Mouse (Mus musculus): ENCODE measurements around the gene Cdc42ep4.

The Cdc42ep4 gene

GRCm38 (mm10) chr11:113749749-113750351 is 1.8 kb downstream of the Cdc42ep4 start:
- no peak for DNase-seq (ENCODE audit: low read depth, low spot score)

DNA sequence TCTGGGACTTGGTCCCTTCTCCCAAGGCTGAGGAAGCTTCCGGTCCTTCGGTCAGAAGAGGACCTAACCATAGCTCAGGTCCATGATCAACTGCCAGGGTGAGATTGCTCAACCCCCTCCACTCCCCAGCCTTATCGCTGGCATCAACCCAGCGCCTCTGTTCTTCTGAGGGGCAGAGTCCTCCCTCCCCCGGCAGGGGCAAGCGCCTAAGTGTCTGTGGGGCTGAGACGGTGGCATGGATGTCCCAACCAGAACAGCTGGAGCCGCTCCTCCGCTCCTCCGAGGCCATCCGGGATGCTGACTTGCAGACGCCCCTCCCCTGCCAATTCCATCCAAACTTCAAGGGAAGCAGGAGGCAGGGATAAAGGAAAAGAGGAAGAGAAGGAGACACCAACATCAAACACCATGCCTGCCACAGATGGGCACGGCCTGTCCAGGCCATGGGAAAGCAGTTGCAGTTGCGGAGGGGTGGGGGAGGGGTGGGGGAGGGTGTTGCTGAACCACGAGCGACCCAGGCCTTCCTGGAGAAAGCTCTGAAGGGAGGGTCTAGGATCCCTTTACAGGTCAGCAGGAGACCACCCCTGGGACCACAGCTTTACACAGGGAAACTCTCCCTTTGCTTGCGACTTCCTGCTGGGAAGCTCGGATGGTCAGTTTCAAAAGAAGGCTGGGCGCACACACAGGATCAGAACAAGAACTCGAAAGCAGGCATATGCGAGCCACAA is 2.7 kb downstream of the Cdc42ep4 start:
- no peak for DNase-seq (ENCODE audit: low read depth, low spot score)

- no peak for DNase-seq (ENCODE audit: low read depth, low spot score)
Measured at GRCm38 (mm10) chr11:113747725-113748380, 3.8 kb downstream of the Cdc42ep4 start.

DNA sequence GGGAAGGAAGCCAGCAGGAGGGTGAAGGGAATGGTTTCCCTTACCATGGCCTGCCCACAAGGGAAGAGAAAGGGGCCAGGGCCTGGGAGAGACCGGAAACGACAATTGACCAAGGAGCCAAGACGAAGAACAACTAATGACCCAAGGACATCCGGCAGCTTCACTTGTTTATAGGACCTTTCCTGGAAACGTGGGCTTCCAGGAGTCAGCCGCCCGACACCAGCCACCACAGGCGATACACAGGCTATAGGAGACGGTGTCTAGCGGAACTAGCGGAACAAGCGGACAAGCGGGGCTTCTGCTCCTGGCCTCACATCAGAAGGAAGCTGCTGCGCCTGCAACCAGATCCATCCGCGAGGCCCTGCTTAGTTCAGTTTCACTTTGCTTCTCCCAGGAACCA is 4.6 kb downstream of the Cdc42ep4 start:
- DNase-seq (ENCODE audit: low read depth, low spot score), result no peak

- DNase-seq (ENCODE audit: low read depth, low spot score), result no peak
Measured at GRCm38 (mm10) chr11:113745961-113746360, 5.7 kb downstream of the Cdc42ep4 start.

- no peak for DNase-seq (ENCODE audit: low read depth, low spot score)
Measured at GRCm38 (mm10) chr11:113742998-113743397, 8.7 kb downstream of the Cdc42ep4 start.

DNA sequence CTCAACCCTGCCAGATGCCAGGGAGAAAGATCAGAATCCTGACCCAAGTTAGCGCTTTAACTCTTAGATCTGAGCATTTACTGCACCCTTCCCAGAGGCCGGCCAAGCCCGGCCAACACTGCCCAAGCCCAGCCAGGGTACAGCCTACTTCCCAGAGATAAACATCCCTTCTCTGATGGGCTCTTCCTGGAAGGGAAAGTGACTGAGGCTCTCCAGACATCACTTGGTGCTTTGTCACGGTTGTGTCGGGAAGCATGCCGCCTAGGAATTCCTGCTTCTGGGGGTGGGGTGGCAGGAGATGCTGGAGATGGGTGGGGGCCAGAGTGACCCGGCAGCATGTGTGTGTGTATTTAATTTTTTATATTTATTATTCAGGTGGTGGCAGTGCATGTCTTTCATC is 11.6 kb downstream of the Cdc42ep4 start:
- no peak for DNase-seq (ENCODE audit: low read depth, low spot score)

DNA sequence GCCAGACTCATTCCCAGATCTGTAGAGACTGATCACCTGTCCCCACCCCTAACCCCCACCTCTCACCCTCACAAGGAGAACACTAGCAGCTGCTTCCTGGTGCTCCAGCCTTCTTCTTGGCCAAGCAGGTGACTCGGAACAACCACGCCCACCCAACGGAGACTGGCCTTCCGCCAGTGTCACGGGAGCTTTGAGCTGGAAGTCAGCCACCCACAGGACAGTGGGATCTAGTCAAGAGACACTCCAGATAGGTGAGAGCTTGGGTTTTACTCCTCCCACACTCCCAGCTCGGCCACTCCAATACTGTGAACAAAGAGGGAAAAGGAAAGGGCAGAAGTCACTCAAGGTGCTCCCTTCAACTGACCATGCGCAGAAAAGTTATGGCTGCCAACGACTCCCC is 12.5 kb downstream of the Cdc42ep4 start:
- DNase-seq (ENCODE audit: low read depth, low spot score), result no peak

DNA sequence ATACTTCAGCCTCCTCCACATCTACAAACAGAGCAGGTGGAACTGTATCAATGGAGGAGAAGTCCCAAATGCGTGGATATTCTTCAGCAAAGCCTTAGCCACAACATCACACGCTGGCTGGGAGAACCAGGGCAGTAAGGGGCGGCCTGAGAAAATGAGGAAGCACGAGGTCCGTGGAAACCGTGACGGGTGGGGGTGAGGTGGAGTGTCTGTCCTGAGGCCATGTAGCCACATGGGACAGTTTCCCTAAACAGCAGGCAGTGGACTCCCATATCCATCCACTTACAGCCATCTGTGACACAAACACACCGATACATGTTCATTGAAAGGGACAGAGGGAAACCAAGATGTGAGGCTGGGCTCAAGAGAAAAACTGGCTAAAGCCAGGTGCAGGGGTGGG is 13.8 kb downstream of the Cdc42ep4 start:
- DNase-seq (ENCODE audit: low read depth, low spot score), result no peak

GRCm38 (mm10) chr11:113737553-113737854 is 14.2 kb downstream of the Cdc42ep4 start:
- no peak for DNase-seq (ENCODE audit: low read depth, low spot score)

- no peak for DNase-seq (ENCODE audit: low read depth, low spot score)
Measured at GRCm38 (mm10) chr11:113736848-113737552, 14.7 kb downstream of the Cdc42ep4 start.

GRCm38 (mm10) chr11:113735151-113735550 is 16.5 kb downstream of the Cdc42ep4 start:
- no peak for DNase-seq (ENCODE audit: low read depth, low spot score)

DNA sequence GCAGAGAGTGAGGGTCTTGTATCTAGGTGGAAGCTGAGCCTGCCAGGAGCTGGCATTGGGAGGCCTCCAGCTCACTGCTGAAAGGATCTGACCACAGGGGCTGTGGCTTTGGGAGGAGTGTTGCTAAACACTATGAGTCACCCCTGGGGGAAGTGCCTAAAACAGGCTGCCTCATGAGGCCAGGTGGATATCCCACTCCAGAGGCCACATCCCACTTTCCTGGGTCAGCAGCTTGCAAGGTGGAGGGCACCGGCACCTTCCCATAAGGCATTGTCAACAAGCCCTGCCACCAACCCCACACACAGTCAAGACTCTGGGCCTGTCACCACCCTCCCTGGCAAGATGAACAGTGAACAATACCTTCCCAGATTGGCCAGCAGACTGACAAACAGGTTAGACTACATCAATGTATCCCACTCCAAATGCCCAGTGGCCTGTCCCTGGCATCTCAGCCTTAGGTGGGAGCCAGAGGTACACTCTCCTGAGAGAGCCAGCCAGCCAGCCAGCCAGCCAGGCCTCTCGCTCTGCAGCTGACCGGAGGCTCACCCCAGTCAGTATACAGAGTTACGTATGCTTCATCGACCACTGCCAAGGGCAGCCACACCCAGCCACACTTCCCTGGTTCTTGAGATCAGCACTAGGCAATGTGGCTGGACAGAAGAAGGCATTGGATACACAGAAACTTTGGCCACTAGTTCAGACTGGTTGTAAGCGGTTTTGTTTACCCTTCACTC is 17.9 kb downstream of the Cdc42ep4 start:
- no peak for DNase-seq (ENCODE audit: low read depth, low spot score)

DNA sequence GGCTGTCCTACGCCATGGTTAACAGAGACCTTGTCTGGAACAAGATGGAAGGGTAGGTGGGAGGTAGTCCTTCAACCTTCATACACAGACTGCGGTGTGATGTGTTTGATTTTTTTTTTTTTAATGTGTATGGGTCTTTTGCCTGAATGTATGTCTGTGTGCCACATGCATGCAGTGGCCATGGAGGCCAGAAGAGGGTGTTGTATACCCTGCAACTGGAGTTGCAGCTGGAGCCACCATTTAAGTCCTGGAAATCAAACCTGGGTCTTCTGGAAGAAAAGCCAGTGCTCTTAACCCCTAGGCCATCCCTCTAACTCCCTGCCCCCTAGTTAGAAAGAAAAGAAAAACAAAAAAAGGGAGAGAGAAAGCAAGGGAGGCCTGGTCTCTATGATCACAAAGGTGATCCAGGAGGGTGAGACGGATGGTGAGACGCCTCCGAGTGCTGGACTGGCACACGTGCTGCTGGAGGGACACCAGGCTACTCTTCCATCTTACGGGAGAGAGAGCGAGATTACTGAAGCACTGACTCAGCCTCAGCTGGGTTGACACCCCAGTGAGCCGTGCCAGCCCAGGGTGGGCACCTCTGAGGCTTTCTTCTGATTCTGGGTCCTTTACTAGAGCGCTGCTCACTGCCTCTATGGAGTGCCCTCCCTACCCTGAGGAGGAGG is 19.6 kb downstream of the Cdc42ep4 start:
- DNase-seq (ENCODE audit: low read depth, low spot score), result no peak

GRCm38 (mm10) chr11:113730879-113731278 is 20.8 kb downstream of the Cdc42ep4 start:
- DNase-seq (ENCODE audit: low read depth, low spot score), result no peak

GRCm38 (mm10) chr11:113729917-113730316 is 21.8 kb downstream of the Cdc42ep4 start:
- DNase-seq (ENCODE audit: low read depth, low spot score), result no peak

DNA sequence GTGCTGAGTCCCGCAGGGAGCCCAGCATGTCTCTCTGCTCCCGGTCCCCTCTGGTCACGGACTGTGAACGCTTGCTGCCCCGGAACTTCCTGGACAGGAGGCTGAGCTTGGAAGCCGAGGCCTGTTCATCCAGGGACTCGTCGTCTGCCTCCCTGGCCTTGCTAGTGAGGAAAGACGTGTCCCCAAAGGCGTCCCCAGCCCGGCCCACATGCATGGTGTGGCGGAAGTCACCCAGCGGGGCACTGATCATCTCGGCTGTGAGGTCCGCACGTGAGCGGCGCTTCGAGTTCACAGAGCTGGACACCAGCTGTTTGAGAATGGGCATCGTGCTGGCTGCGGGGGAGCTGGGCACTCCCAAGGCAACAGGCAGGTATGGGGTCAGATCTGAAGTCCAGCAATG is 22.4 kb downstream of the Cdc42ep4 start:
- no peak for DNase-seq (ENCODE audit: low read depth, low spot score)

GRCm38 (mm10) chr11:113727992-113728391 is 23.7 kb downstream of the Cdc42ep4 start:
- no peak for DNase-seq (ENCODE audit: low read depth, low spot score)

GRCm38 (mm10) chr11:113726994-113727888 is 24.4 kb downstream of the Cdc42ep4 start:
- DNase-seq (ENCODE audit: low read depth, low spot score), result no peak
